Mouse (Mus musculus): ENCODE results near the gene Ctcf. TPM values are rescaled to one million over a fixed set of nuclear protein-coding genes. Genes with fewer than 3 reads are reported as not detected.
A peak's percentile ranks its signal among the peaks of the same experiment; 100 is the strongest.

Gene Ctcf
- polyA plus RNA-seq, 1 experiment from 2014 or later, result 55.3 TPM

- H3K4me1 ChIP-seq (ENCODE audit: control insufficient read depth, low read depth, low read length), result peaks cover 45% of the 10 kb centered on the region
- no peak for ATAC-seq (ENCODE audit: low read depth)
- peak overlapping the region; percentile 22 for H3K4me3 ChIP-seq (ENCODE audit: low read depth, low read length)
- H3K36me3 ChIP-seq (ENCODE audit: control insufficient read depth, insufficient read depth), result peaks cover 4% of the 10 kb centered on the region
- 4% methylated on average over 20 of the region's 20 CpGs for WGBS (ENCODE audit: insufficient replicate concordance)
- H3K27me3 ChIP-seq (ENCODE audit: control insufficient read depth, insufficient read depth, low read depth, low read length), result peaks cover 8% of the 10 kb centered on the region
- H3K9me3 ChIP-seq (replicated peaks; ENCODE audit: control insufficient read depth, low read length), result no peaks in the 10 kb centered on the region
- no peak overlapping the region for H3K9ac ChIP-seq (ENCODE audit: low read depth, low read length)
- peak overlapping the region; percentile 67 for H3K4me2 ChIP-seq (ENCODE audit: low read depth, low read length)
- no peak overlapping the region for H3K27ac ChIP-seq (ENCODE audit: low read length)
Observed at GRCm38 (mm10) chr8:105613037-105613436, 23.3 kb upstream of the Ctcf start.

DNA sequence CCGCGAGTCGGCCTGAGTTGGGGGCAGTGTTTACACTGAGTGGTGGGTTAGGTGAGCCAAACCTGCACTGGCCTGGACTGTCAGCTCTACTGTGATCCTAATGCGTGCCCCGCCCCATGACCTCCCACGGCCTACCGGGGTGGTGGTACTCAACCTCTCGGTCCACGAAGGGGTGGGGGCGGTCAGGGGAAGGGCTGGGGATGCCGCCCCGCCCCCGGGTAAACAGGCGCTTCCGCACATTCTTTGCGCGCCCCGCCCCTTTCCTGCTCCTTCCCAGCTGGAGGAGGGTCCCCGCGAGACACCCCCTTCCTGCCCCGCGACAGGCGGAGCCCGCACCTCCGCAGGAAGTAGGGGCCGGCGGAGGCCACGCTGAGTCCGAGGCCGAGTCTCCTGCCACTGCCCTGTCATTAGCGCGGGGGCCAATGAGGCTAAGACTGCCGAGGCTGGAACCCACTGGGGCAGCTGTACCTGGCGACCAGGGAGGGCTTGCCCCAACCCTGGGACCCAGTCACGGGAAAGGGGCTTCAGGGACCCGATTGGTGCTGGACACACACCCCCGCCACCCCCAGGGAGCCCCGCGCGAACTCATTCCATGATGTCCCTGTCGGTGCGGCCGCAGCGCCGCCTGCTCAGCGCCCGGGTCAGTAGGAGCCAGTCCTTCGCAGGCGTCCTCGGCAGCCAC lies 22.4 kb upstream of the Ctcf start:
- Histone ChIP-seq H3K9me3 (replicated peaks; ENCODE audit: control insufficient read depth, low read length) (no peaks in the 10 kb centered on the region), H3K27ac (ENCODE audit: low read length) (no peak overlapping the region), H3K36me3 (ENCODE audit: control insufficient read depth, insufficient read depth) (peaks cover 4% of the 10 kb centered on the region), H3K4me2 (ENCODE audit: low read depth, low read length) (peak overlapping the region; percentile 67), H3K27me3 (ENCODE audit: control insufficient read depth, insufficient read depth, low read depth, low read length) (peaks cover 8% of the 10 kb centered on the region), H3K4me1 (ENCODE audit: control insufficient read depth, low read depth, low read length) (peaks cover 37% of the 10 kb centered on the region), H3K4me3 (ENCODE audit: low read depth, low read length) (peak overlapping the region; percentile 48), H3K9ac (ENCODE audit: low read depth, low read length) (peak overlapping the region; percentile 29; the same call in 1 of the 2 replicates)
- WGBS (ENCODE audit: insufficient replicate concordance), result 18% methylated on average over 50 of the region's 50 CpGs
- peak; percentile 20; the same call in 1 of the 2 replicates for ATAC-seq (ENCODE audit: low read depth)

DNA sequence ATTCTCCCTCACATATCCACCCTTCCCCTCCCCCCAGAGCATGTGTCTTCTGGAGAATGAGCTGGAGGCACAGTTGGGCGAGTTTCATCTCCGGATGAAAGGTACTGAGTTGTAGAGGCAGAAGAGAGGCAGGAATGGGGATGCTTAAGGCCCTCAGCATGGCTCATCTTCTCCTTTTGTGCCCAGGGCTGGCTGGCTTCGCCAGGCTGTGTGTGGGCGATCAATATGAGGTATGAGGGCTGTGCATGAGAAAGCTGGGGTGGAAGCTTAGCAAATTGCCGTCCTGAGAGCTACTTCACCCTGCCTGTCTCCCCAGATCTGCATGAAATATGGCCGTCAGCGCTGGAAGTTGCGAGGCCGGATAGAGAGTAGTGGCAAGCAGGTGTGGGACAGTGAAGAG lies 20.4 kb upstream of the Ctcf start:
- no peak for ATAC-seq (ENCODE audit: low read depth)
- H3K9me3 ChIP-seq (replicated peaks; ENCODE audit: control insufficient read depth, low read length), result no peaks in the 10 kb centered on the region
- H3K4me1 ChIP-seq (ENCODE audit: control insufficient read depth, low read depth, low read length), result peaks cover 18% of the 10 kb centered on the region
- 81% methylated on average over 9 of the region's 9 CpGs for WGBS (ENCODE audit: insufficient replicate concordance)
- H3K27me3 ChIP-seq (ENCODE audit: control insufficient read depth, insufficient read depth, low read depth, low read length), result peaks cover 8% of the 10 kb centered on the region
- H3K36me3 ChIP-seq (ENCODE audit: control insufficient read depth, insufficient read depth), result peaks cover 4% of the 10 kb centered on the region
- no peak overlapping the region for H3K9ac ChIP-seq (ENCODE audit: low read depth, low read length)
- H3K4me3 ChIP-seq (ENCODE audit: low read depth, low read length), result no peak overlapping the region
- no peak overlapping the region for H3K27ac ChIP-seq (ENCODE audit: low read length)
- H3K4me2 ChIP-seq (ENCODE audit: low read depth, low read length), result no peak overlapping the region

DNA sequence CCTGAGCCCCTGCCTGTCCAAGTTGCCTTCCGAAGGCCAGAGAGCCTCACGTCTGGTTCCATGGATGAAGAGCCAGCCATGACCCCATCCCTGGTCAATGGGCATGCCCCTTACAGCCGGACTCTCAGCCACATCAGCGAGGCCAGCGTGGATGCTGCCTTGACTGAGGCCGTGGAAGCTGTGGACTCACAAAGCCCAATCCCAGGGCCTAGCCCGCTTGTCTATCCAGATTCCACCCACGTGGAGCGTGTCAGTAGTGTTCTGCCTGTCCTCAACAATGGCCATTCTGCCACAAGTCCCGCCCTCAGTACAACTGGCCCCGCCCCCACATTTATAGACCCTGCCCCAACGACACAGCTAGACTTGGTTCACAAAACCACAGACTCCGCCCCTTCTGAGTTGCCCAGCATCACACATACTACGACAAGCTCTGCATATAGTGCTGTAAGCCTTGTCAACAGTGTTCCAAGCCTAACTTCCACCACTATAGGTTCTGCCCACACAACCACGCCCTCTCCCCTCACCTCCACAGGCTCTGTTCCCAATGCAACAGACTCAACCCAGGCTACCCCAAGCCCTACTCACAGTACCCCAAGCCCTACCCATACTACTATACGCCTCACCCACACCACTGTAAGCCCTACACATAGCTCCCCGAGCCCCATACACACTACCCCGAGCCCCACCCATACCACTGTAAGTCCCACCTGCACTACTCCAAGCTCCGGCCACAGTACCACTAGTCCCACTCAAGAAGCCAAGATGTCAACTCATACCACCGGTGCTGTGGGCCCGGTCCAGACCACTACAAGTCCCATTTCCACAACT lies 18.7 kb upstream of the Ctcf start:
- no peak overlapping the region for H3K4me3 ChIP-seq (ENCODE audit: low read depth, low read length)
- H3K9ac ChIP-seq (ENCODE audit: low read depth, low read length), result no peak overlapping the region
- ATAC-seq (ENCODE audit: low read depth), result no peak
- H3K4me2 ChIP-seq (ENCODE audit: low read depth, low read length), result no peak overlapping the region
- peaks cover 8% of the 10 kb centered on the region for H3K27me3 ChIP-seq (ENCODE audit: control insufficient read depth, insufficient read depth, low read depth, low read length)
- H3K36me3 ChIP-seq (ENCODE audit: control insufficient read depth, insufficient read depth), result peaks cover 7% of the 10 kb centered on the region
- H3K9me3 ChIP-seq (replicated peaks; ENCODE audit: control insufficient read depth, low read length), result no peaks in the 10 kb centered on the region
- WGBS (ENCODE audit: insufficient replicate concordance), result 73% methylated on average over 21 of the region's 21 CpGs
- peaks cover 14% of the 10 kb centered on the region for H3K4me1 ChIP-seq (ENCODE audit: control insufficient read depth, low read depth, low read length)
- H3K27ac ChIP-seq (ENCODE audit: low read length), result no peak overlapping the region

- H3K9me3 ChIP-seq (replicated peaks; ENCODE audit: control insufficient read depth, low read length), result no peaks in the 10 kb centered on the region
- H3K4me3 ChIP-seq (ENCODE audit: low read depth, low read length), result no peak overlapping the region
- H3K9ac ChIP-seq (ENCODE audit: low read depth, low read length), result no peak overlapping the region
- peaks cover 8% of the 10 kb centered on the region for H3K27me3 ChIP-seq (ENCODE audit: control insufficient read depth, insufficient read depth, low read depth, low read length)
- 76% methylated on average over 5 of the region's 5 CpGs for WGBS (ENCODE audit: insufficient replicate concordance)
- peaks cover 7% of the 10 kb centered on the region for H3K36me3 ChIP-seq (ENCODE audit: control insufficient read depth, insufficient read depth)
- peaks cover 14% of the 10 kb centered on the region for H3K4me1 ChIP-seq (ENCODE audit: control insufficient read depth, low read depth, low read length)
- no peak overlapping the region for H3K27ac ChIP-seq (ENCODE audit: low read length)
- H3K4me2 ChIP-seq (ENCODE audit: low read depth, low read length), result no peak overlapping the region
- no peak for ATAC-seq (ENCODE audit: low read depth)
Observed at GRCm38 (mm10) chr8:105618279-105618634, 18.1 kb upstream of the Ctcf start.

DNA sequence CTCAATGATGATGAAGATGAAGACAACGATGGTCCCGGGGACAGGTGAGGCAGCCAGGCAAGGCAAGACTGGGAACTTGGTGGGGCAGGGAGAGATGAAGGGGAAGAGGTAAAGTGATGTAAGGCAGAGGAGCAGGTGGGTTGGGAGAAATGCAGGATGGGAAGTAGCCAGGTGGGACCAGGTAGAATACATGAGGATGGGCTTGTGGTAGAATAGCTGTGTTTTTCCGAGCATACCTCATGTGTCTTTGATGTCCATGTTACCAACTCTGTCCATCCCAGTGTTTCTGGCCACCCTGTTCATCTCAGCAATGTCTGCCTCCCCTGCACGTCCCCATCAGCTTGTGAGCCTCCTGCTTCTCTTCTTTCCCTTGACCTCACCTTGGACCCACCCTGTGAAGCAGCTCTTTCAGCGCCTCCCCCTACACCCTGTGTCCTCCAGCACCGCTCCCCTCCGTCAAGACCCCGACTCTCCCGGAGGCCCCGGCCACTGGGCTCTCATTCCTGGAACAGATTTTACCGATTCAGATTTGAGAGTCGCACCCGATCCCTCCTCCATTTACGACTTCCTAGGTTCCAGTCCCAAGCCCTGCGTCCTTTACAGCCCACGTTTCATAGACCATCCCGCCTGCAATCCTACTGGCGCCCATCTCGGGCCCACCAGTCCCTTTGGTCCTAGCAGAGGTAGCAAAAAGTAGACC lies 17.3 kb upstream of the Ctcf start:
- no peak for ATAC-seq (ENCODE audit: low read depth)
- H3K4me1 ChIP-seq (ENCODE audit: control insufficient read depth, low read depth, low read length), result peaks cover 10% of the 10 kb centered on the region
- no peaks in the 10 kb centered on the region for H3K9me3 ChIP-seq (replicated peaks; ENCODE audit: control insufficient read depth, low read length)
- peaks cover 7% of the 10 kb centered on the region for H3K36me3 ChIP-seq (ENCODE audit: control insufficient read depth, insufficient read depth)
- no peak overlapping the region for H3K9ac ChIP-seq (ENCODE audit: low read depth, low read length)
- no peak overlapping the region for H3K4me2 ChIP-seq (ENCODE audit: low read depth, low read length)
- no peak overlapping the region for H3K4me3 ChIP-seq (ENCODE audit: low read depth, low read length)
- H3K27me3 ChIP-seq (ENCODE audit: control insufficient read depth, insufficient read depth, low read depth, low read length), result peaks cover 2% of the 10 kb centered on the region; the same call in 1 of the 2 replicates
- WGBS (ENCODE audit: insufficient replicate concordance), result 83% methylated on average over 19 of the region's 19 CpGs
- H3K27ac ChIP-seq (ENCODE audit: low read length), result no peak overlapping the region

- no peak overlapping the region for H3K4me3 ChIP-seq (ENCODE audit: low read depth, low read length)
- H3K9me3 ChIP-seq (replicated peaks; ENCODE audit: control insufficient read depth, low read length), result no peaks in the 10 kb centered on the region
- no peaks in the 10 kb centered on the region for H3K27me3 ChIP-seq (ENCODE audit: control insufficient read depth, insufficient read depth, low read depth, low read length)
- WGBS (ENCODE audit: insufficient replicate concordance), result 86% methylated on average over 19 of the region's 19 CpGs
- no peak for ATAC-seq (ENCODE audit: low read depth)
- no peak overlapping the region for H3K9ac ChIP-seq (ENCODE audit: low read depth, low read length)
- peaks cover 7% of the 10 kb centered on the region for H3K36me3 ChIP-seq (ENCODE audit: control insufficient read depth, insufficient read depth)
- peaks cover 7% of the 10 kb centered on the region for H3K4me1 ChIP-seq (ENCODE audit: control insufficient read depth, low read depth, low read length)
- H3K4me2 ChIP-seq (ENCODE audit: low read depth, low read length), result no peak overlapping the region
- H3K27ac ChIP-seq (ENCODE audit: low read length), result no peak overlapping the region
Observed at GRCm38 (mm10) chr8:105620211-105620610, 16.2 kb upstream of the Ctcf start.

GRCm38 (mm10) chr8:105620946-105621720 lies 15.2 kb upstream of the Ctcf start:
- Histone ChIP-seq H3K9ac (ENCODE audit: low read depth, low read length) (no peak overlapping the region), H3K36me3 (ENCODE audit: control insufficient read depth, insufficient read depth) (peaks cover 7% of the 10 kb centered on the region), H3K4me1 (ENCODE audit: control insufficient read depth, low read depth, low read length) (peaks cover 7% of the 10 kb centered on the region), H3K9me3 (replicated peaks; ENCODE audit: control insufficient read depth, low read length) (no peaks in the 10 kb centered on the region), H3K4me2 (ENCODE audit: low read depth, low read length) (no peak overlapping the region), H3K27me3 (ENCODE audit: control insufficient read depth, insufficient read depth, low read depth, low read length) (no peaks in the 10 kb centered on the region), H3K27ac (ENCODE audit: low read length) (no peak overlapping the region), H3K4me3 (ENCODE audit: low read depth, low read length) (no peak overlapping the region)
- 82% methylated on average over 21 of the region's 21 CpGs for WGBS (ENCODE audit: insufficient replicate concordance)
- ATAC-seq (ENCODE audit: low read depth), result no peak
